Mouse (Mus musculus): ENCODE data around the gene Eef1akmt2. TPM values are rescaled to one million over a fixed set of nuclear protein-coding genes. Genes with fewer than 3 reads are reported as not detected.

Gene Eef1akmt2
- total and polyA plus RNA-seq, 2 experiments: 3.4 to 21.8 TPM

DNA sequence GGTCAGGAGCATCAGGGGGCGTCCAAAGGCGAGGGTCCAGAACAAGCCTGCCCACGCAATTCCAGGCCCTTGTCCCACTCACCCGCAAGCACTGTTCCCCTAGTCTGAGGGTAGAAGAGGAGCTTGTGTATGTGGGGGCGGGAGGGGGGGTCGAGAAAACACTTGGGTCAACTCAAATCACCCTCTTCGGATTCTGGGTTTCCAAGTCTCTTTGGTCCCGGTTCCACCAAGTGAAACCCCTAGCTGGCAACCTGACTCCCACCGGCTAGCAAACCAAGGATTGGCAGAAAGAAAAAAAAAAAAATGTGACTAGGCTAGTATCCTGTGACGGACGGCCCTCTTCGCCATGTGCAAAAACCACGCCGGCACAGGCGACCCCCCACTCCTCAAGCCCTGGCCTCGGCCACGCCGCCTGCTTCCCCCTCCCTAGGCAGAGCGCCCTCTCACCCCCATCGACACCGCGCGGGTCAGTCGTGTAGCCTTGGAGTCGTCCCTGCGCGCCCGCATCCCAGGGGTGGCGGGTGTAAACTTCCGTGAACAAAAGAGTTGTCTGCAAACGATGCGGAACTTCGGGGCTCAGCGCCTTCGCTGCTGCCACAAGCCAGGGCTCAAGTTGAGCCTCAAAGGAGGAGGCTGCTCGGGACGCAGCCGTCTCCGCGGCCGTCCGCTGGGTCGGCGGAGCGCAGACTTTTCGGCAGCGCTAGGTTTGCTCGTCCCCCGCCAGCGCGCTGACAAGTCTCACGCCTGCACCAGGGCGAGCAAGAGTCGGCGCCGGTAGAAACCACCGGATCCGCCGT is 39.7 kb downstream of the Eef1akmt2 start:
- Histone ChIP-seq H3K79me2 (ENCODE audit: control insufficient read depth, insufficient read depth, low read length) (peaks cover 6% of the 10 kb centered on the region; the same call in 1 of the 2 replicates), H3K4me3 (ENCODE audit: insufficient read depth, low read depth, low read length) (peak overlapping the region; percentile 77), H3K27ac (replicated peaks; ENCODE audit: insufficient read depth, low read depth, low read length) (peak overlapping the region; percentile 71), H3K9ac (ENCODE audit: low read depth, low read length) (peak overlapping the region; percentile 79), H3K27me3 (ENCODE audit: control insufficient read depth, insufficient read depth, low read length) (no peaks in the 10 kb centered on the region), H3K36me3 (ENCODE audit: control insufficient read depth, insufficient read depth, low read length) (no peaks in the 10 kb centered on the region), H3K4me1 (ENCODE audit: control insufficient read depth, insufficient read depth, low read length) (peaks cover 5% of the 10 kb centered on the region; the same call in 1 of the 2 replicates)
- WGBS: under 1% methylated on average over 59 of the region's 59 CpGs
- DNase-seq (ENCODE audit: extremely low read depth, low read depth, low spot score): no peak
- TF ChIP-seq POLR2A (IDR thresholded peaks at IDR 0.05; ENCODE audit: extremely low read depth, insufficient read depth, low read length) (no peak), CTCF (IDR thresholded peaks at IDR 0.05; ENCODE audit: low read depth, low read length) (no peak)

DNA sequence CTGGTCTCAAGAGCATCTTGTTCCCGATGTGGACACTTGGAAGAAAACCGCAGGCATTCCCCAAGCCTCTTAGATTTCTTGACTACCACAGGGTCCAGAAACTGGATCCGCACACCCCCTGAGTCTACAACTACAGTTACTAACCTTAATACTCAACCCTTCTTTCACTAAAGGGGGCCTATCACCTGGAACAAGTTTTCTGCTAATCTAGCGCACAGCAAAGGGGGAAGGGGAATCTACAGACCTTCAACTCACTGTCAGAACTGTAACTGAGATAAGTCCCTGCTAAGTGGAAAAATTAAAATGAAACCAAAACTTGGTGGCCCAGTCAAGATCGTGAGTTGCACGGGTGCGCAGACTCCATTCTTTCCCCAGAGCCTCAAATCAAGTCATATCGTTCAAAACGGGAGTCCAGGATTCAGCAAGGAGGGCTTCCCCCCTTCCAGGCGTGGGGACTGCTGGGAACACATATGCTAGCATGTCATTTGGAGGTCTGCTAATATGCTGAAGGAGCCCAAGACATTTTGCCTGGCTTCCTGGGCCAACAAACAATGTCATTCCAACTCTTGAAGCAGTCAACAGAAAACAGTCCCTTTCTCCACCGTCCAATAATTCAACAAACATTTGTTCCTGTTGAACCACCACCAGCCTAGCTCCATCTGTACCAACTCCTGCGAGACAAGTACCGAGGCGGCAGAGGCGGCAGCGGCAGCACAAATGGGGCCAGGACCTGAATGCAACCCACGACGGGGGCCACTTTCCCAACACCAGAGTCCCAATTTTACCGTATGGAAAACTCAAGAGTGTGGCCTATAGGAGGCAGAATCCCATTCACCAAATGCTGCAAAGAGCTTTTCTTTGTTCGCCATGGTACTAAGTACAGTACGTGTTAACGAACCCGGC is 40.5 kb downstream of the Eef1akmt2 start:
- no peak for DNase-seq (ENCODE audit: extremely low read depth, low read depth, low spot score)
- H3K4me1 ChIP-seq (ENCODE audit: control insufficient read depth, insufficient read depth, low read length): peaks cover 5% of the 10 kb centered on the region; the same call in 1 of the 2 replicates
- H3K9ac ChIP-seq (ENCODE audit: low read depth, low read length): peak overlapping the region; percentile 79
- peak overlapping the region; percentile 61 for H3K27ac ChIP-seq (replicated peaks; ENCODE audit: insufficient read depth, low read depth, low read length)
- H3K27me3 ChIP-seq (ENCODE audit: control insufficient read depth, insufficient read depth, low read length): no peaks in the 10 kb centered on the region
- peaks cover 7% of the 10 kb centered on the region; the same call in 1 of the 2 replicates for H3K79me2 ChIP-seq (ENCODE audit: control insufficient read depth, insufficient read depth, low read length)
- H3K4me3 ChIP-seq (ENCODE audit: insufficient read depth, low read depth, low read length): peak overlapping the region; percentile 77
- H3K36me3 ChIP-seq (ENCODE audit: control insufficient read depth, insufficient read depth, low read length): no peaks in the 10 kb centered on the region
- no peak for TF ChIP-seq CTCF (IDR thresholded peaks at IDR 0.05; ENCODE audit: low read depth, low read length)
- no peak for TF ChIP-seq POLR2A (IDR thresholded peaks at IDR 0.05; ENCODE audit: extremely low read depth, insufficient read depth, low read length)
- 23% methylated on average over 23 of the region's 23 CpGs for WGBS

DNA sequence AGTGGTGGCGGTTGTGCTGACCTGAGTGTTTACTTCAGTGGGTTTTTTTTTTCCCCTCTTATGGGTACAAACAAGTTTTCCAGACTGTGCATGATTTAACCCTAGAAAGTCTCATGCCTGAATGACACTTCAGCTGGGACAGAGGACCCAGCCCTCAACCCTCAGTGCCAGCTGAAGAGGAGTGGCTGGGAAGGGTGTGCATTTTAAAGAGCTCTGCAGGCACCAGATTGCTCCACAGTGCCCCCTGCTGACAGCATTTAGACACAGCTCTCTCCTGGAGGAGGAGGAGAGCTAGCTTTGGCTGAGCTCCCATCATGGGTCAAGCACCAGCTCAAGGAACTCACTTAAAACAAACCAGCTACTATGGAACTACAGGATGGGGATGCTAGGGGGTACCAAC is 41.6 kb downstream of the Eef1akmt2 start:
- TF ChIP-seq POLR2A (IDR thresholded peaks at IDR 0.05; ENCODE audit: extremely low read depth, insufficient read depth, low read length) (no peak), CTCF (IDR thresholded peaks at IDR 0.05; ENCODE audit: low read depth, low read length) (peak; percentile 91)
- WGBS: 70% methylated on average over 1 of the region's 1 CpGs
- Histone ChIP-seq H3K4me1 (ENCODE audit: control insufficient read depth, insufficient read depth, low read length) (peaks cover 7% of the 10 kb centered on the region; the same call in 1 of the 2 replicates), H3K4me3 (ENCODE audit: insufficient read depth, low read depth, low read length) (no peak overlapping the region), H3K27ac (replicated peaks; ENCODE audit: insufficient read depth, low read depth, low read length) (no peak overlapping the region), H3K36me3 (ENCODE audit: control insufficient read depth, insufficient read depth, low read length) (no peaks in the 10 kb centered on the region), H3K79me2 (ENCODE audit: control insufficient read depth, insufficient read depth, low read length) (peaks cover 9% of the 10 kb centered on the region; the same call in 1 of the 2 replicates), H3K9ac (ENCODE audit: low read depth, low read length) (no peak overlapping the region), H3K27me3 (ENCODE audit: control insufficient read depth, insufficient read depth, low read length) (no peaks in the 10 kb centered on the region)
- DNase-seq (ENCODE audit: extremely low read depth, low read depth, low spot score): peak; percentile 70

DNA sequence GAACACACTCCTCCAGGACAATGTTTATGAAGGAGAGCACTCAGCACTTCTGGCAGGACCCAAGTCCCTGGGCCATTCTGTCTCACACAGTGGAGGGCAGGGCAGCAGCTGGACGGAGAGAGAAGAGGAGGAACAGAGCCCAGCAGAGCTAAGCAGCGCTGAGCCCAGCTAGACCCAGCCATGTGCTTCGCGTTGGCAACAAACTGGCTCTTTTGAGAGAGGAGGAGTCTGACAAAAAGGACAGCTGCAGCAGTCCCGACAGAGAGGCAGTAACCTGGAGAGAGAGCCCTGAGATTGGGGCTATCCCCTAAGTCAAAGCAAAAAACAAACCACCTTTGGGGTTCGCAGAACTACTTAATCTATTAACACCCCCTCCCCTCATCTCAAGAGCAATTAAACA is 42.1 kb downstream of the Eef1akmt2 start:
- 57% methylated on average over 6 of the region's 6 CpGs for WGBS
- DNase-seq (ENCODE audit: extremely low read depth, low read depth, low spot score): no peak
- 0 out of 2 replicates have a peak overlapping the region, but pooled peaks have one; percentile 15 for H3K9ac ChIP-seq (ENCODE audit: low read depth, low read length)
- no peaks in the 10 kb centered on the region for H3K36me3 ChIP-seq (ENCODE audit: control insufficient read depth, insufficient read depth, low read length)
- no peaks in the 10 kb centered on the region for H3K27me3 ChIP-seq (ENCODE audit: control insufficient read depth, insufficient read depth, low read length)
- TF ChIP-seq CTCF (IDR thresholded peaks at IDR 0.05; ENCODE audit: low read depth, low read length) (no peak), POLR2A (IDR thresholded peaks at IDR 0.05; ENCODE audit: extremely low read depth, insufficient read depth, low read length) (no peak)
- peaks cover 7% of the 10 kb centered on the region; the same call in 1 of the 2 replicates for H3K4me1 ChIP-seq (ENCODE audit: control insufficient read depth, insufficient read depth, low read length)
- no peak overlapping the region for H3K4me3 ChIP-seq (ENCODE audit: insufficient read depth, low read depth, low read length)
- H3K79me2 ChIP-seq (ENCODE audit: control insufficient read depth, insufficient read depth, low read length): peaks cover 14% of the 10 kb centered on the region; the same call in 1 of the 2 replicates
- no peak overlapping the region for H3K27ac ChIP-seq (replicated peaks; ENCODE audit: insufficient read depth, low read depth, low read length)

DNA sequence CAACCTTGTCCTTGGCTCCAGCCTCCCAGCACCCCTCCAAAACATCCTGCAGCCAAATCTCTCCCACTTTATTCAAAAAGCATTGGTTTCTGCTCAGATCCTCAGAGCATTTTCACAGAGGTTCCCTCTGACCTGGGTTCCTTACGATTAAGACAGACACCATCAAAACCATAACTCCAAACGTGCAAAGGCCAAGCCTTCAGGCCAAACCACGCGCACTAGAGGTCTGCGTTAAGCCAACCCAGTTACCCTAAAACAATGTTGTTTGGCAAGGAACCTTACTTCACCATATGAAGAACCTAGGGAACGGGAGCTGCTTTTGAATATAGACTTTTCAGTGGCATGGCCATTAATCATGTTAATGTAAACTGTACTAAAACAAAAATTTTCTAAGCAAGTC is 42.8 kb downstream of the Eef1akmt2 start:
- DNase-seq (ENCODE audit: extremely low read depth, low read depth, low spot score): no peak
- whole genome bisulfite sequencing: 77% methylated on average over 6 of the region's 6 CpGs
- H3K79me2 ChIP-seq (ENCODE audit: control insufficient read depth, insufficient read depth, low read length): peaks cover 18% of the 10 kb centered on the region
- no peaks in the 10 kb centered on the region for H3K27me3 ChIP-seq (ENCODE audit: control insufficient read depth, insufficient read depth, low read length)
- peaks cover 9% of the 10 kb centered on the region for H3K4me1 ChIP-seq (ENCODE audit: control insufficient read depth, insufficient read depth, low read length)
- H3K9ac ChIP-seq (ENCODE audit: low read depth, low read length): no peak overlapping the region
- no peak for TF ChIP-seq POLR2A (IDR thresholded peaks at IDR 0.05; ENCODE audit: extremely low read depth, insufficient read depth, low read length)
- no peak for TF ChIP-seq CTCF (IDR thresholded peaks at IDR 0.05; ENCODE audit: low read depth, low read length)
- 0 out of 2 replicates have a peak overlapping the region, but pooled peaks have one; percentile 5 for H3K27ac ChIP-seq (replicated peaks; ENCODE audit: insufficient read depth, low read depth, low read length)
- H3K36me3 ChIP-seq (ENCODE audit: control insufficient read depth, insufficient read depth, low read length): no peaks in the 10 kb centered on the region
- no peak overlapping the region for H3K4me3 ChIP-seq (ENCODE audit: insufficient read depth, low read depth, low read length)

Measured in liver, adult 2 months (tissue).